Mouse (Mus musculus): Measurements from ENCODE around the gene Ncor2. TPM values are rescaled to one million over a fixed set of nuclear protein-coding genes. Genes with fewer than 3 reads are reported as not detected.

Ncor2 gene
- total and polyA plus RNA-seq, 2 experiments: 7.1 to 15.0 TPM

GRCm38 (mm10) chr5:125175673-125176369, 3.2 kb downstream of the Ncor2 start:
- no peak for DNase-seq (ENCODE audit: extremely low read depth, low read depth, low spot score)
- H3K27ac ChIP-seq (replicated peaks; ENCODE audit: insufficient read depth, low read depth, low read length): peak overlapping the region; percentile 63
- H3K9ac ChIP-seq (ENCODE audit: low read depth, low read length): peak overlapping the region; percentile 33
- H3K4me3 ChIP-seq (ENCODE audit: insufficient read depth, low read depth, low read length): no peak overlapping the region
- TF ChIP-seq CTCF (IDR thresholded peaks at IDR 0.05; ENCODE audit: low read depth, low read length): no peak
- no peak for TF ChIP-seq POLR2A (IDR thresholded peaks at IDR 0.05; ENCODE audit: extremely low read depth, insufficient read depth, low read length)
- WGBS: 46% methylated on average over 9 of the region's 9 CpGs
- no peaks in the 10 kb centered on the region for H3K27me3 ChIP-seq (ENCODE audit: control insufficient read depth, insufficient read depth, low read length)
- peaks cover 50% of the 10 kb centered on the region for H3K4me1 ChIP-seq (ENCODE audit: control insufficient read depth, insufficient read depth, low read length)
- peaks cover 36% of the 10 kb centered on the region for H3K79me2 ChIP-seq (ENCODE audit: control insufficient read depth, insufficient read depth, low read length)
- H3K36me3 ChIP-seq (ENCODE audit: control insufficient read depth, insufficient read depth, low read length): no peaks in the 10 kb centered on the region

GRCm38 (mm10) chr5:125174726-125175672, 4.0 kb downstream of the Ncor2 start:
- H3K79me2 ChIP-seq (ENCODE audit: control insufficient read depth, insufficient read depth, low read length): peaks cover 44% of the 10 kb centered on the region
- WGBS: 13% methylated on average over 13 of the region's 13 CpGs
- TF ChIP-seq CTCF (IDR thresholded peaks at IDR 0.05; ENCODE audit: low read depth, low read length): no peak
- TF ChIP-seq POLR2A (IDR thresholded peaks at IDR 0.05; ENCODE audit: extremely low read depth, insufficient read depth, low read length): no peak
- H3K4me1 ChIP-seq (ENCODE audit: control insufficient read depth, insufficient read depth, low read length): peaks cover 54% of the 10 kb centered on the region
- H3K27ac ChIP-seq (replicated peaks; ENCODE audit: insufficient read depth, low read depth, low read length): peak overlapping the region; percentile 87
- no peaks in the 10 kb centered on the region for H3K27me3 ChIP-seq (ENCODE audit: control insufficient read depth, insufficient read depth, low read length)
- peak; percentile 91 for DNase-seq (ENCODE audit: extremely low read depth, low read depth, low spot score)
- peak overlapping the region; percentile 6; the same call in 1 of the 2 replicates for H3K9ac ChIP-seq (ENCODE audit: low read depth, low read length)
- H3K4me3 ChIP-seq (ENCODE audit: insufficient read depth, low read depth, low read length): no peak overlapping the region
- no peaks in the 10 kb centered on the region for H3K36me3 ChIP-seq (ENCODE audit: control insufficient read depth, insufficient read depth, low read length)

- no peak overlapping the region for H3K4me3 ChIP-seq (ENCODE audit: insufficient read depth, low read depth, low read length)
- peak; percentile 81 for DNase-seq (ENCODE audit: extremely low read depth, low read depth, low spot score)
- TF ChIP-seq POLR2A (IDR thresholded peaks at IDR 0.05; ENCODE audit: extremely low read depth, insufficient read depth, low read length) (no peak), CTCF (IDR thresholded peaks at IDR 0.05; ENCODE audit: low read depth, low read length) (no peak)
- no peaks in the 10 kb centered on the region for H3K36me3 ChIP-seq (ENCODE audit: control insufficient read depth, insufficient read depth, low read length)
- WGBS: 25% methylated on average over 1 of the region's 1 CpGs
- H3K27ac ChIP-seq (replicated peaks; ENCODE audit: insufficient read depth, low read depth, low read length): peak overlapping the region; percentile 83
- no peak overlapping the region for H3K9ac ChIP-seq (ENCODE audit: low read depth, low read length)
- H3K27me3 ChIP-seq (ENCODE audit: control insufficient read depth, insufficient read depth, low read length): no peaks in the 10 kb centered on the region
- peaks cover 58% of the 10 kb centered on the region for H3K4me1 ChIP-seq (ENCODE audit: control insufficient read depth, insufficient read depth, low read length)
- H3K79me2 ChIP-seq (ENCODE audit: control insufficient read depth, insufficient read depth, low read length): peaks cover 55% of the 10 kb centered on the region
Measured at GRCm38 (mm10) chr5:125173868-125174267, 5.2 kb downstream of the Ncor2 start.

GRCm38 (mm10) chr5:125172831-125173615, 6.0 kb downstream of the Ncor2 start:
- H3K4me1 ChIP-seq (ENCODE audit: control insufficient read depth, insufficient read depth, low read length): peaks cover 62% of the 10 kb centered on the region
- no peak overlapping the region for H3K4me3 ChIP-seq (ENCODE audit: insufficient read depth, low read depth, low read length)
- H3K79me2 ChIP-seq (ENCODE audit: control insufficient read depth, insufficient read depth, low read length): peaks cover 55% of the 10 kb centered on the region
- H3K36me3 ChIP-seq (ENCODE audit: control insufficient read depth, insufficient read depth, low read length): no peaks in the 10 kb centered on the region
- TF ChIP-seq POLR2A (IDR thresholded peaks at IDR 0.05; ENCODE audit: extremely low read depth, insufficient read depth, low read length) (no peak), CTCF (IDR thresholded peaks at IDR 0.05; ENCODE audit: low read depth, low read length) (no peak)
- peak overlapping the region; percentile 29 for H3K9ac ChIP-seq (ENCODE audit: low read depth, low read length)
- DNase-seq (ENCODE audit: extremely low read depth, low read depth, low spot score): peak; percentile 90
- WGBS: 18% methylated on average over 12 of the region's 12 CpGs
- H3K27ac ChIP-seq (replicated peaks; ENCODE audit: insufficient read depth, low read depth, low read length): peak overlapping the region; percentile 83
- H3K27me3 ChIP-seq (ENCODE audit: control insufficient read depth, insufficient read depth, low read length): no peaks in the 10 kb centered on the region

GRCm38 (mm10) chr5:125171259-125171658, 7.8 kb downstream of the Ncor2 start:
- 40% methylated on average over 6 of the region's 6 CpGs for WGBS
- H3K4me1 ChIP-seq (ENCODE audit: control insufficient read depth, insufficient read depth, low read length): peaks cover 68% of the 10 kb centered on the region
- DNase-seq (ENCODE audit: extremely low read depth, low read depth, low spot score): no peak

More at GRCm38 (mm10) chr5:125171259-125171658, 7.8 kb downstream of the Ncor2 start:
- Histone ChIP-seq H3K27me3 (ENCODE audit: control insufficient read depth, insufficient read depth, low read length) (no peaks in the 10 kb centered on the region), H3K27ac (replicated peaks; ENCODE audit: insufficient read depth, low read depth, low read length) (no peak overlapping the region), H3K4me3 (ENCODE audit: insufficient read depth, low read depth, low read length) (no peak overlapping the region), H3K9ac (ENCODE audit: low read depth, low read length) (no peak overlapping the region), H3K79me2 (ENCODE audit: control insufficient read depth, insufficient read depth, low read length) (peaks cover 60% of the 10 kb centered on the region), H3K36me3 (ENCODE audit: control insufficient read depth, insufficient read depth, low read length) (no peaks in the 10 kb centered on the region)
- TF ChIP-seq POLR2A (IDR thresholded peaks at IDR 0.05; ENCODE audit: extremely low read depth, insufficient read depth, low read length) (no peak), CTCF (IDR thresholded peaks at IDR 0.05; ENCODE audit: low read depth, low read length) (no peak)
